Mouse (Mus musculus) c-Kit-positive CD71-positive TER-119-negative erythroid progenitor cells, embryonic 14.5 days (primary cell): ENCODE measurements around the gene Klhl29.

Source experiments
- DNase-seq: peaks from one replicate; pipeline ENCODE4 v3.0.0-alpha.2; 2013; ENCODE audit warnings: low read depth

Gene Klhl29

GRCm38 (mm10) chr12:5122972-5123371, 252.5 kb downstream of the Klhl29 start:
- no peak for DNase-seq

- no peak for DNase-seq
These were observed 255.2 kb downstream of the Klhl29 start for GRCm38 (mm10) chr12:5120249-5120648.

DNA sequence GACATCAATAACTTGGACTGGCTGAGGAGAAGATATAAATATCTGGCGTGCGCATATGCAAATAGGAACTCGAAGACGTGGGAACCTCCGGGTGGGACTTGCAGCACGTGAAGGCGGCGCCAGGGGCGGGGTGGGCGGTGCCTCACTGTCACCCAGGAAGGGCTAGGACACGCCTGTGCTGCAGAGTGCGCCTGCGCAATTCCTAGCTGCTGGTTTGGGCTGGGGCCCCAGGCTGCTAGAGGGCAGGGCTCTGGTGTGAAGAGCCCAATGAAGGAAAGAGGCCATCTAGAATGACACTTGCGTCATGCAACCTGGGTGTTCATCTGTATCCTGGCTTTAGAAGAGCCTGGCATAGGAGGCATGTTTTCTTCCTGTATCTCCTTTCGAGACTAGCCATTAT, 255.8 kb downstream of the Klhl29 start:
- peak; percentile 72 for DNase-seq

- DNase-seq: no peak
These were observed 256.2 kb downstream of the Klhl29 start for GRCm38 (mm10) chr12:5119286-5119685.

DNA sequence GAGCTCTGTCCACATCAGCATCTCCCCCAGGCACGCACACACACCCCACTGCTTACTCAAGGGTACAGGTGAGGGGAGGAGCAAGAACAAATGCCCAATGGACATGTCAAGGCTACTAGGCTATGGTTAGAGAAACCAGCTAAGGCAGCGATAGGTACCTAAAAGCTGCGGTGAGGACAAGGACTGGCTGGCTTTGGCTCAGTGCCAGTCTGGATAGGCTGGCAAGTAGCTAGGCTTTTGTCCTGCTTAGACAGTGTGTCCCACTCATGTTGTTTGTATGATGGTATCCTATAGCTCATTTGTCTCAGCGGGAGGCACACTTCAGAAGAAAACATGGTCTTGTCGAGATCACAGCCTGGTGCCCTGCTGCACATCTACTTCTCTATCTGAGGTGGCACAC, 258.9 kb downstream of the Klhl29 start:
- no peak for DNase-seq

GRCm38 (mm10) chr12:5114631-5115030, 260.9 kb downstream of the Klhl29 start:
- DNase-seq: no peak

- DNase-seq: peak; percentile 24
These were observed 264.1 kb downstream of the Klhl29 start for GRCm38 (mm10) chr12:5111343-5111742.

DNA sequence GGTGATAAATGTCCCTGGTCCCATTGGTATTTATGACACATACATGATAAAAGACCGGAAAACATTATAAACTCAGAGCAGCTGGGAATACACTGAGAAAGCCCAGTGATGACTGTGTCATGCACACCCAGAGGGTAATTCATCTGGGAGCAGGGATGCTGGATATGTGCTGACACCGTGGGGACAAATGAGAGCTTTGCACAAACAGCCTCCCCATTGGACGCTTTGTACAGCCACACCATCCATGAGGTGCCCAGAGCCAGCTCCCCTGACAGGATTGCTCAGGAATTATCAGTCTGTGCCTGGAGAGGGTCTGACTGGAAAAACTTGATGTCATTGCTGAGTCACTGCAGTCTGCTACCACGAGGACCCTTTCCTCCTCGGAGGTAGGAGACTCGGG, 266.9 kb downstream of the Klhl29 start:
- no peak for DNase-seq

DNA sequence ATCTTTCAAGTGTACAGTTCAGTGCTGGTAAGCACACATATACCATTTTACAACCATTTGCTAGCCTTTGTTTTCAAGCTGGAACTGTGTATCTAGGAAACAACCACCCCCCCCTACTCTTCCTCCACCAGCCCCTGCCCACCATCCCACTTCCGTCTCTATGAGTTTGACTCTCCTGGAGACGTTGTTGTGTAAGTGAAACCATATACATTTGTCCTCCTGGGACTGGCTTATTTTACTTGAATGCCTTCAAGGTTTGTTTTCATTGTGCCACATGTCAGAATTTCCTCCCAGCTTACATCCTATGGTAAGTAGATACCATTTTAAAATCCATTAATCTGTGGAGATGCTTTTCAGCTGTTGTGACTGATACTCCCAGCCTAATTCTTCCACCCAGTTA, 267.7 kb downstream of the Klhl29 start:
- DNase-seq: no peak

- no peak for DNase-seq
These were observed 270.9 kb downstream of the Klhl29 start for GRCm38 (mm10) chr12:5104422-5105052.

DNA sequence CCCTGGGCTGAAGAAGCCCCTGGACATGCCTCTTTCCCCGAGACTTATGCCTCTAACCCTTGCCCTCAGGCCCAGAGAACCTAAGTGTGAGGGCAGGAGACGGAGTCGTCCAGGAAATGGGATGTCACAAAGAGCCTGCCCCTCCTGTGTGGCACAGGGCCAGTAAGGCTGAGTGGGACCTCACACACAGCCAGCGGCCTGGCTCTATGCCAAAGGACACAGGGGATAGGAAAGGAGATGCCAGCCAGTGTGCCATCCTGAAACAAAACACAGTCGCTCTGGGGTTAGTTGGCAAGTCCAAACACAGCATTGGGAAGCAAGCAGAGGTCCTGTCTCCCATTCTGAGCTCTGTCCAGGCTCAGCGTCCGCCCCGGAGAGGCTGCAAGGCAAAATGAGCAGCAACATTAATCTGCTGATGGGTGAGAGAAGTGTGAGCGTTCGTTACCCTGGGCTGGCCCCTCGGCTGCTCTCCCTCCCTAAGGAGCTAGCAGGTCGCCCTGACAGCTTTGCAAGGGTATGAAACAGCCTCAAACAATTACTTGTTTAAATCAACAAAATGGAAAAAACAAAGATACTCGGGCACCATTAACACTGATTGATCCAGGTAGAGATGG, 274.0 kb downstream of the Klhl29 start:
- no peak for DNase-seq

- DNase-seq: no peak
These were observed 275.9 kb downstream of the Klhl29 start for GRCm38 (mm10) chr12:5099572-5099971.

DNA sequence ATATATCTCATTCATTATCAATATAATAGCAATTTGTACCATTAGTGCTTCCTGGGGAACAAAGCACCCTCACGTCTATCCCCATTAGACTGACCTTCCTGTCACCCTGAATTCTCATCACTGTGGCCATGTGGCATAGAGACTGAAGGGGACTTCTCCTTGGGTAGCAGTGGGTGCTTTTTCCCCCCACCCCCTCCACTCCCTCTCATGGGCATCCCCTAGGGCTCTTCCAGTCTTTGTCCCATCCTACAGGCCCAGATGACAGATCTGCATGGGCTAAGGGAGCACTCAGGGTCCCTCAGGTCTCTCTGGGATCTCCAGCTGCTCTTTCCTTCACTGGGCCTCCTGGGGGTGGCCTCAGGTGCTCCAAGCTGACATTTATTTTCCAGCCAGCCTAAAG, 286.8 kb downstream of the Klhl29 start:
- DNase-seq: no peak

GRCm38 (mm10) chr12:5087787-5088519, 287.5 kb downstream of the Klhl29 start:
- DNase-seq: no peak

- no peak for DNase-seq
These were observed 290.8 kb downstream of the Klhl29 start for GRCm38 (mm10) chr12:5084714-5085113.

DNA sequence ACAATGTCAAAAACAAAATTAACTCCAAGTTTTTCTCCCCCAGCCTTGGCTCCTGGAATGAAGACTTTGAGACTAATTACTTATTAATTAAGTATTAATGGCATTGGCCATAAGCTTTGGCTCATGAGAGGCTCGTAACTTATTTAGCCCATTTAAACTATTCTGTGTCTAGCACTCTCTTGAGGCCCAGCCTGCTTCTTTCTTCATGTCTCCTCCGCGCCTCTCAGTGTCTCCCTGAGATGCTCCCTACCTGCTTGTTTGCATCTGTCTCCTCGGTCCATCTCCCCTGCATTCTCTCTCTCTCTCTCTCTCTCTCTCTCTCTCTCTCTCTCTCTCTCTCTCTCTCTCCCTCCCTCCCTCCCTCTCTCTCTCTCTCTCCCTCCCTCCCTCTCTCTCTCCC, 294.0 kb downstream of the Klhl29 start:
- DNase-seq: no peak

DNA sequence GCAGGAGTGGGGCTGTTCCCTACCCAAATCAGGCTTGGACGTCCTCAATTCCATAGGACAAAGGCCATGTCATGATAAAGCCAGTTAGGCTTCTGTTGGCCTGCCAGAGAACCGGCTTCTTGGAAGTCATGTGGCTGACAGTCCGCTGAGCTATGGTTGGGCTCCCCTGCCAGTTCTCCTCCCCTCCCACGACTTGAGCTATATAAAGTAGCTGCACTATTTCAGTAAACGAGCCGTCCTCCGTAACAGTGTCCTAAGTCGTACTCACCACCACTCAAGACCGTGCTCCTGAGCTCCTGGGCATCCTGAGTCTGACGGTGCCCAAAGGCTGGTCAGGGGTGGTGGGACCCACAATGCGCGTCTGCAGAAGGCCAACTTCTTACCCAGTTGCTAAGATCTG, 302.3 kb downstream of the Klhl29 start:
- no peak for DNase-seq

- no peak for DNase-seq
These were observed 305.4 kb downstream of the Klhl29 start for GRCm38 (mm10) chr12:5070131-5070530.

- DNase-seq: no peak
These were observed 307.9 kb downstream of the Klhl29 start for GRCm38 (mm10) chr12:5067590-5067989.

GRCm38 (mm10) chr12:5048104-5048503, 327.4 kb downstream of the Klhl29 start:
- DNase-seq: no peak

DNA sequence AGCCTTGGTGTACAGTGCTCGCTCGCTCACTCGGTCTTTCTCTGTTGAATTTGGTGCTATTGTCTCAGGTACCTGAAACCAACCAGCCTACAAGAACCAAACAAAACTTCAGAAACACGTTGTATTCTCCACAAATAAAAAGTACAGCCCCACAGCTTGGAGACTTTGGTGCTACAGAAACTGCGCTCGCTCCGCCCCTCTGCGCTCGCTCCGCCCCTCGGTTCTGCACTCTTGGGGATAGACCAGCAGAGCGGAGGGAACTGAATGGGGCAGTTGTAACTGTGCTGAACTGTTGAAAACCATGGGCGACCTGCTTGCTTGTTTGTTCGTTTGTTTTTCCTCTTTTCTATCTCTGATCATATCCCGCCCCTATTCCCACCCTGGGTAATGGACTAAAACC, 331.3 kb downstream of the Klhl29 start:
- no peak for DNase-seq

DNA sequence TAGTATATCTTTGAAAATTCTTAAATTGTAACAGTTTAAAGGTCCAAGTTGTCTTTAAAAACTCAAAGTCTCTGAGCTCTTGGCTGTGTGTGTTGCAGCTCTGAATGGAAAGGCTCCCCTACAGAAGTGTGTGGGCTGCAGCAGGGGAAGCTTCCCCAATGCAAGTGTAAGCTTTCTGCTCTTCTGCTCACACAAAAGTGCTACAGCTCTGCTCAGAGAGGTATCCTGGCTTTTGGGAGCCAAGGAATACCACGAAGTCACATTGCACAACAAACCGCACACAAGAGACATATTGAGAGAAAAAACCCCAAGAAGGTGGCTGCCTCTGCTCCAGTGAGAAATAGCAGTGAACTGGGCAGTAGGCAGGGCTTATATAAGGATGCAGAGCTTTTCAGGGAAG, 337.5 kb downstream of the Klhl29 start:
- DNase-seq: no peak

- no peak for DNase-seq
These were observed 346.4 kb downstream of the Klhl29 start for GRCm38 (mm10) chr12:5029035-5029434.
